Mouse (Mus musculus) embryonic facial prominence, embryonic 15.5 days (tissue): ENCODE measurements at regions not wholly inside any gene's neighbourhood (a gene's known extent, or its start where the extent isn't known, plus 50 kb on each side); places are given as distances from the start of the nearest gene placed in this dataset.

ENCODE experiments used
- ATAC-seq: fragments of 200-750 bp; cut with Nextera tagmentation; 2 replicates; pipeline ENCODE4 v1.8.0; 2017; ENCODE audit warnings: low read depth, moderate TSS enrichment; ENCODE audit not compliant: insufficient number of reproducible peaks, low FRiP score, low TSS enrichment
- H3K27ac ChIP-seq: fragments of 300-500 bp; sonication (generic); replicated peaks from 2 replicates; pipeline ENCODE4 v1.5.1; 2015; ENCODE audit warnings: mild to moderate bottlenecking, inconsistent platforms
- H3K27me3 ChIP-seq: fragments of 300-500 bp; sonication (generic); 2 replicates; pipeline ENCODE4 v1.6.1; 2015; ENCODE audit warnings: inconsistent platforms
- H3K36me3 ChIP-seq: fragments of 300-500 bp; sonication (generic); 2 replicates; pipeline ENCODE4 v1.6.1; 2015; ENCODE audit warnings: mild to moderate bottlenecking, inconsistent platforms
- H3K4me1 ChIP-seq: fragments of 300-500 bp; sonication (generic); 2 replicates; pipeline ENCODE4 v1.6.1; 2015; ENCODE audit warnings: inconsistent platforms
- H3K4me2 ChIP-seq: fragments of 300-500 bp; sonication (generic); replicated peaks from 2 replicates; pipeline ENCODE4 v1.6.1; 2015; ENCODE audit warnings: mild to moderate bottlenecking, inconsistent platforms
- H3K4me3 ChIP-seq: fragments of 300-500 bp; sonication (generic); replicated peaks from 2 replicates; pipeline ENCODE4 v1.5.1; 2015; ENCODE audit warnings: mild to moderate bottlenecking, inconsistent platforms
- H3K9ac ChIP-seq: fragments of 300-500 bp; sonication (generic); 2 replicates; pipeline ENCODE4 v1.6.1; 2015; ENCODE audit warnings: inconsistent platforms
- H3K9me3 ChIP-seq: fragments of 300-500 bp; sonication (generic); replicated peaks from 2 replicates; pipeline ENCODE4 v1.6.1; 2016; ENCODE audit warnings: inconsistent platforms
- WGBS: fragments of 180-500 bp; shearing (Covaris S2); methylation state at CpG from one replicate; pipeline ENCODE4 v1.1.7; 2015; 5-methylcytosine and 5-hydroxymethylcytosine counted together

GRCm38 (mm10) chr15:36345413-36345812 lies 662.2 kb downstream of the Zfp706 start:
- 85% methylated on average over 4 of the region's 4 CpGs for WGBS
- Histone ChIP-seq H3K4me2 (no peak overlapping the region), H3K9me3 (no peaks in the 10 kb centered on the region), H3K4me1 (peaks cover 7% of the 10 kb centered on the region; the same call in 1 of the 2 replicates), H3K36me3 (no peaks in the 10 kb centered on the region), H3K9ac (no peak overlapping the region), H3K4me3 (no peak overlapping the region), H3K27me3 (no peaks in the 10 kb centered on the region), H3K27ac (no peak overlapping the region)
- ATAC-seq, result no peak

GRCm38 (mm10) chr15:36339971-36340550 lies 667.5 kb downstream of the Zfp706 start:
- Histone ChIP-seq H3K9ac (no peak overlapping the region), H3K4me2 (no peak overlapping the region), H3K36me3 (no peaks in the 10 kb centered on the region), H3K4me1 (no peaks in the 10 kb centered on the region), H3K9me3 (no peaks in the 10 kb centered on the region), H3K4me3 (no peak overlapping the region), H3K27ac (no peak overlapping the region), H3K27me3 (no peaks in the 10 kb centered on the region)
- WGBS, result 80% methylated on average over 5 of the region's 5 CpGs
- no peak for ATAC-seq

DNA sequence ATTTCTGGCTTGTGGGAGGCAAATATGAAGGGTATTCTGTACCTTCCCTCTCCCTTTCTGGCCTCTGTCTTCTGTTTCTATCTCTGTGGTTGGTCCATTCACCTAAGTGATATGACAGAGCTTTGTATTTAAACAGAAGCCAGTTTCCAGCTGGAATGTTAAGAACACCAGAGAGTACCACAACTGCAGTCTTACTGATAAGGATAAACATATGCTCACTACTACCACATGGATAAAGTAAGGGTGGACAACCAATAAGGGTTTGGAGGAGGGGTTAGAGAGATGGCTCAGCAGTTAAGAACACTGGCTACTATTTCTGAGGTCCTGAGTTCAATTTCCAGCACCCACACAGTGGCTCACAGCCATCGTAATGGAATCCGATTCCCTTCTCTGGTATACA lies 668.8 kb downstream of the Zfp706 start:
- 83% methylated on average over 2 of the region's 2 CpGs for WGBS
- no peak overlapping the region for H3K9ac ChIP-seq
- H3K4me2 ChIP-seq, result no peak overlapping the region
- H3K4me1 ChIP-seq, result no peaks in the 10 kb centered on the region
- no peaks in the 10 kb centered on the region for H3K9me3 ChIP-seq
- no peak overlapping the region for H3K4me3 ChIP-seq
- ATAC-seq, result no peak
- H3K27me3 ChIP-seq, result no peaks in the 10 kb centered on the region
- H3K36me3 ChIP-seq, result no peaks in the 10 kb centered on the region
- no peak overlapping the region for H3K27ac ChIP-seq

DNA sequence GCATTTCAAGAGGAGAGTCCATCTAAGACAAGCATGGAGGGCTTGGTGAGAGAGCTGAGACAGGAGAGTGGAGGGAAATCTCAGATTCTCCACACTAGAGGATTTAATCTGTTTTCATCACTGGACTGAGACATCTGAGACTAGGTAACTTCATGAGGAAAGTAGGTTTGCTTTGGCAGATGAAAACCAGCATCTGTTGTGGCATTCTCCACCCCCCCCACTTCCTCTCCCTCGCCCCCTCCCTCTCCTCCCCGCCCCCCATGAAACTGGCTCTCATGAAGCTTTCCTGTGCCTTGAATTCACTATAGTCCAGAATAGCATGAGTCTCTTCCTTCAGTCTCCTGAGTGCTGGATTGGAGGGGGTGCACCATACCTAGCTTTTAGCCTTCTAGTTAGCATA lies 670.7 kb downstream of the Zfp706 start:
- H3K4me2 ChIP-seq, result no peak overlapping the region
- H3K9ac ChIP-seq, result no peak overlapping the region
- H3K4me1 ChIP-seq, result no peaks in the 10 kb centered on the region
- no peaks in the 10 kb centered on the region for H3K36me3 ChIP-seq
- H3K9me3 ChIP-seq, result no peaks in the 10 kb centered on the region
- no peak overlapping the region for H3K27ac ChIP-seq
- no peaks in the 10 kb centered on the region for H3K27me3 ChIP-seq
- H3K4me3 ChIP-seq, result no peak overlapping the region
- 70% methylated on average over 2 of the region's 2 CpGs for WGBS
- no peak for ATAC-seq

DNA sequence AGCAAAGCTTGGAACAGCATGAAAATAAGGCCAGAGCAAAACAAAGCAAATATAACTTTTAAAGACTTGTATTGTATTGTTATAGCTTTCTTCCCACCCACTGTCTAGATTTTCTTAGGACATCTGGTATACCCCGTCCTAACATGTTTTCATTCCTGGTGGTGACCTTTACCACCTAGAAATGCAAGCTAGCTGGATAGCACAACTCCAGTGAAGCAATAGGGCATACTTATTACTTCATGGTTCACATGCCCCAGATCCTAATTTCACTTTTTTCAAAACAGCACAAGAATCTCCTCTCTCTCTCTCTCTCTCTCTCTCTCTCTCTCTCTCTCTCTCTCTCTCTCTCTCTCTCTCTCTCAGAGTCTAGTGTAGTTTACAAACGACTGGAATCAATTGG lies 672.5 kb downstream of the Zfp706 start:
- Histone ChIP-seq H3K36me3 (no peaks in the 10 kb centered on the region), H3K9ac (no peak overlapping the region), H3K4me3 (no peak overlapping the region), H3K27ac (no peak overlapping the region), H3K9me3 (no peaks in the 10 kb centered on the region), H3K4me2 (no peak overlapping the region), H3K4me1 (no peaks in the 10 kb centered on the region), H3K27me3 (no peaks in the 10 kb centered on the region)
- 60% methylated on average over 2 of the region's 2 CpGs for WGBS
- no peak for ATAC-seq

GRCm38 (mm10) chr15:36334436-36335113 lies 673.0 kb downstream of the Zfp706 start:
- Histone ChIP-seq H3K4me1 (no peaks in the 10 kb centered on the region), H3K27me3 (no peaks in the 10 kb centered on the region), H3K9ac (no peak overlapping the region), H3K36me3 (no peaks in the 10 kb centered on the region), H3K9me3 (no peaks in the 10 kb centered on the region), H3K4me2 (no peak overlapping the region), H3K27ac (no peak overlapping the region), H3K4me3 (no peak overlapping the region)
- ATAC-seq, result no peak
- 76% methylated on average over 9 of the region's 9 CpGs for WGBS

- no peaks in the 10 kb centered on the region for H3K27me3 ChIP-seq
- H3K9me3 ChIP-seq, result no peaks in the 10 kb centered on the region
- H3K4me2 ChIP-seq, result no peak overlapping the region
- no peak overlapping the region for H3K4me3 ChIP-seq
- no peak for ATAC-seq
- no peak overlapping the region for H3K27ac ChIP-seq
- no peaks in the 10 kb centered on the region for H3K36me3 ChIP-seq
- 49% methylated on average over 1 of the region's 1 CpGs for WGBS
- no peak overlapping the region for H3K9ac ChIP-seq
- H3K4me1 ChIP-seq, result no peaks in the 10 kb centered on the region
Observed at GRCm38 (mm10) chr15:36333857-36334256, 673.7 kb downstream of the Zfp706 start.

GRCm38 (mm10) chr15:36333265-36333664 lies 674.3 kb downstream of the Zfp706 start:
- no peak overlapping the region for H3K4me3 ChIP-seq
- no peak overlapping the region for H3K4me2 ChIP-seq
- WGBS, result 74% methylated on average over 3 of the region's 3 CpGs
- no peak overlapping the region for H3K9ac ChIP-seq
- ATAC-seq, result no peak
- no peaks in the 10 kb centered on the region for H3K27me3 ChIP-seq
- no peaks in the 10 kb centered on the region for H3K9me3 ChIP-seq
- H3K4me1 ChIP-seq, result no peaks in the 10 kb centered on the region
- H3K36me3 ChIP-seq, result no peaks in the 10 kb centered on the region
- no peak overlapping the region for H3K27ac ChIP-seq
